Mouse (Mus musculus) frontal cortex, adult (tissue): ENCODE data around the gene Mst1r.

ENCODE experiments used
- ATAC-seq: cut with Nextera tagmentation; 2 replicates; pipeline ENCODE4 v1.9.2; 2017; ENCODE audit warnings: mild to moderate bottlenecking, moderate library complexity, mixed read lengths; ENCODE audit not compliant: low TSS enrichment

The Mst1r gene

GRCm38 (mm10) chr9:107914764-107915420 is 8.2 kb downstream of the Mst1r start:
- ATAC-seq = no peak

GRCm38 (mm10) chr9:107917895-107918608 is 11.4 kb downstream of the Mst1r start:
- ATAC-seq = 0 out of 2 replicates have a peak, but pooled peaks have one; percentile 45

DNA sequence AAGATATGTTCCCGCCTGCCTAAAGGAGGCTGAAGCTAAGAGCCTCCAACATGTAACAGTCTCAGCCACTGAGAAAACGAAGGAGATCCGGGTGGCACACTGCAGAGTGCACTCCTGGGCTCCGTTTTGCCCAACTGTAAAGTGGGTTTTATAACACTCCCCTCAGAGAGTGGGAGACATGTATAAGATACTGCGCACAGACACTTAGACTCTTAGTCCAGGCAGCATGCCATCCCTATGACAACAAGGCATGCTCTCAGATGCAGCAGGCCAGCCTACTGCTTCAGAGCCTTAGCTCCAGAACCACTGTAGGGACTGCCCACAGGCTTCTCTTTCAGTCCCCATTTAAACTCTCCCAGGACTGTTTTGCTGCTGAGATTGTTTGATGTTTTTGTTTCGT is 12.2 kb downstream of the Mst1r start:
- ATAC-seq = peak; percentile 64; the same call in 1 of the 2 replicates

DNA sequence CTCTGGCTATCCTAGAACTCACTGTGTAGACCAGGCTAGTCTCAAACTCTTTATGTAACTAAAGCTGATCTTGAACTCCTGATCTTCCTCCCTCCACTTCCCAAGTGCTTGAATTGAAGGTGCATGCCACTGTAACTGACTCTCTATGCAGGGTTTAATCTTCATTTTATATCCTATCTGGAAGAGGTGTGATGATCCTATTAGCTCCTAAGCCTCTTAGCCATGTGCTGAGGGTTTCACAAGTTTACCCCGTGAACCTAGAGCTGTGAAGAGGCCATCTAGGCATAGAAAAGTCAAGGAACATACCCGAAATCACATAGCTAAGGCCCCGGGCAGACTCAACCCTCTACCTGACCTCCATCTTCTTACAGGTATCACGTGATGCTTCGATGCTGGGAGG is 12.8 kb downstream of the Mst1r start:
- ATAC-seq = no peak

GRCm38 (mm10) chr9:107923021-107923420 is 16.3 kb downstream of the Mst1r start:
- ATAC-seq = no peak

DNA sequence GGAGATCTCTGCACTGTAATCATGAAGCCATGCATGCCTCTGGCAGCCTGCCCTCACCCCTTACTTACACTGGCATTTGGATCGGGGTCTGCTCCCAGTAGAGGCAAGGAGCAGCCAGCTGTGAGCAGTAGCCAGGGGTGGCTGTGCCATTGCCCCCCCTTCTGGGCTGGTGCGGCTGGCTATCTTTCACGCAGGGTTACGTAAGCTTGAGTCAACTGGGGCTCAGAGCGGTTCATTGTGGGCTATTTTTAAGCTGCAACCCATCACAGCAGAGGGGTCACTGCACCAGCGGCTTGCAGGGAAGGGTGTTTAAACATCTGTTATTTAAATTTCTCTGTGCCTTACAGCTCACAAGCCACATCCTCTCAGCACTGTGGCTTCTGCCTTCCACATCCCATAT is 17.3 kb downstream of the Mst1r start:
- ATAC-seq = 0 out of 2 replicates have a peak, but pooled peaks have one; percentile 17

- no peak for ATAC-seq
These were observed 18.6 kb downstream of the Mst1r start for GRCm38 (mm10) chr9:107925251-107925650.

GRCm38 (mm10) chr9:107926920-107927420 is 20.3 kb downstream of the Mst1r start:
- ATAC-seq = peak; percentile 52

GRCm38 (mm10) chr9:107927749-107928148 is 21.1 kb downstream of the Mst1r start:
- ATAC-seq = no peak

- no peak for ATAC-seq
These were observed 21.5 kb downstream of the Mst1r start, which contains the start of gene Actl11 for GRCm38 (mm10) chr9:107928169-107928568. Actl11 (plus strand) TSS chr9:107928469.

DNA sequence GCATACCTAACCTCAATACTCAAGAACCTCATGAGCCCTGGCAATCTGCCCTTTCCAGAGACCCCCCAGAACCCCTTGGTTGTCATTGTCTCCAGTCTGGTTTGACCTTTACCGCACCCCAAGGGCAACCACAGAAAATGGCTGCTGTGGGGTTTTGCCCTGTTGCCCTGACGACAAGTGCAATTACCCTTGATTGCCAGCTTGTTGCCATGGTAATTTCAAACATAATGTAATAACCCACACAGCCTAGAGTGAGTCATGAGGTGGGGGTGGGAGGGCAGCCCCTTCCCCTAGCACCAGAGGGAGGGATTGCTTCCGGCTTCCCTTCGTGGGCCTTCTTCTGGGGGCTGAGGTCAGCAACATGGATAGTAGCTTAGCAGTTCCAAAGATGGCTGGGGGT is 25.5 kb downstream of the Mst1r start:
- ATAC-seq = no peak

GRCm38 (mm10) chr9:107934146-107934545 is 27.5 kb downstream of the Mst1r start:
- no peak; the same call in 1 of the 2 replicates for ATAC-seq

- ATAC-seq = peak; percentile 17; the same call in 1 of the 2 replicates
These were observed 28.7 kb downstream of the Mst1r start, which contains the start of gene Camkv for GRCm38 (mm10) chr9:107935374-107935773. Camkv (plus strand) TSS chr9:107935674.

DNA sequence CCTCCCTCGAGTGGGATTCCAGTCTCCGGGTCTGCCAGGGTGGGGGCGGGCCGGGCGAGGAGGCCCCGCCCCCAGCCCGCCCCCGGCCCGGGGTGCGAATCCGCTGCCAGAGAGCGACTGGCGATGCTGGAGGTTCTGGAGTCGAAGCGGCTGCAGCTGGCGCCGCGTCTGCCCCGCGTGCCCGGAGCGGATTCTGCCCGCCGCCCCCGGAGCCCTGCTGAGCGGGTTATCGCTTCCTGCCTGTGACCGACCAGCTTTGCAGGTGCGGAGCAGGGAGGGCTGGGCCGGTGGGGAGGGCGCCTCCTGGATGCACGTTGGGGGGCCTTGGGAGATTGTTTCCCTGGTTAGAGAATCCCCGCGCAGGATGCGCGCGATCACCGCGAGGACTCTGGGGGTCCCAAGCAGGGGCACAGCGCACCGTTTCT is 29.1 kb downstream of the Mst1r start:
- ATAC-seq = peak; percentile 42

DNA sequence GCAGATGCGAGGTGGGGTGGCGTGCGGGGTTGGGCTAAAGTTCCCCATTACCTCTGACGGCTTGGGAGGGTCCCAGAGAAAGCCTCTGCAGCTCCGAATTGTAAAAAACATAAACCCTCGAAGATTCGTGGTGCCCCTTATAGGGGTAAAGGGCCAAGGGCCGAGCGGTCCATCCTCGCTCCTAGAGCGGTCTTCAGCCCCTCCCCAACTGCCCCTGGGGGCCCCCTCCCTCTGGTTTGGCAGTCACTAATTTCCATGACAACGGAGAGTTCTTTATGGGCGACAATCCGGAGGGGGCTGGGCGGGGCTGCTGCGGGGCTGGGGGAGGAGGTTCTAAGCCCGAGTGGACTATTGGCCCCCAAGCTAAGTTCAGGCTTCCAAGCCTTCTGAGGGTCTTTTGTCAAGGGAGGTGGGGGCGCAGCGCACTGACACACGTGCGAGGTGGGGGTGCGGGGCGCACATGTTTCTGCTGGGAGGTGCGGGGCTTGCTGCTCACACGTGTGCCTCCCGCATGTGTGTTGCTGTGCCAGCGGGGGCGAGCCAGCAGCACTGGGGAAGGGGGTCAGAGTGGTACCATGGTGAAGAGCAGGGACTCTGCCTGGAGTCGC is 29.6 kb downstream of the Mst1r start:
- peak; percentile 17; the same call in 1 of the 2 replicates for ATAC-seq

GRCm38 (mm10) chr9:107936831-107937230 is 30.2 kb downstream of the Mst1r start:
- ATAC-seq = no peak

DNA sequence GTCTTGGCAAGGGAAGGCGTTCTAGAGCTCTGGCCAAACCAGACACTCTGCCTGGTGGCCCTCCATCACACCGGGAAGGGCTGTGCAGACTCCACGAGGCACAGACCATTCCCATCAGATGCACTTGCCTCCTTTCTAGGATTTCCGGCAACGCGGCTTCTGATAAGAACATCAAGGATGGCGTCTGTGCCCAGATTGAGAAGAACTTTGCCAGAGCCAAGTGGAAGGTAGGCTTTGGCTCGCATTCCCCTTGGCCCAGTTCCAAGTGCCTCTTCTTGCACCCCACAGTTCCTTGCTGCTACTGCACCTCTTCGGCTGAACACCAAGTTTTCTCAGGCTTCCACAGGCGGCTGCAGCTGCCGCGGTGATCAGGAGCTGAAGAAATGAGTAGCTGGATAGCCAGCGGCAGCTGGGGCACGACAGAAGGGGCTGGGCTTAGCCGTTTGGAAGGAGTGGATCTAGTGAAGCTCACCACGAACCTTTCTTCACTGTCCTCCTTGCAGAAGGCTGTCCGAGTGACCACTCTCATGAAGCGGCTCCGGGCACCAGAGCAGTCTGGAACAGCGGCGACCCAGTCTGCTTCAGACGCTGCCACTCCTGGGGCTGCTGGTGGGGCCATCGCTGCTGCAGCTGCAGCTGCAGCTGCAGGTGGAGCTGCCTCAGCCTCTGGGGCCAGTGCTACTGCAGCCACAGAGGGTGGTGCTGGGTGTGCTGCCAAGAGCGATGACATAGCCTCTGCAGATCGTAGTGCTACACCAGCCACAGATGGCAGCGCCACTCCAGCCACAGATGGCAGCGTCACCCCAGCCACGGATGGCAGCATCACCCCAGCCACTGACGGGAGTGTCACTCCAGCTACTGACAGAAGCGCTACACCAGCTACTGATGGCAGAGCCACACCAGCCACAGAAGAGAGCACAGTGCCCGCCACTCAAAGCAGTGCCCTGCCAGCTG is 40.8 kb downstream of the Mst1r start:
- no peak for ATAC-seq

DNA sequence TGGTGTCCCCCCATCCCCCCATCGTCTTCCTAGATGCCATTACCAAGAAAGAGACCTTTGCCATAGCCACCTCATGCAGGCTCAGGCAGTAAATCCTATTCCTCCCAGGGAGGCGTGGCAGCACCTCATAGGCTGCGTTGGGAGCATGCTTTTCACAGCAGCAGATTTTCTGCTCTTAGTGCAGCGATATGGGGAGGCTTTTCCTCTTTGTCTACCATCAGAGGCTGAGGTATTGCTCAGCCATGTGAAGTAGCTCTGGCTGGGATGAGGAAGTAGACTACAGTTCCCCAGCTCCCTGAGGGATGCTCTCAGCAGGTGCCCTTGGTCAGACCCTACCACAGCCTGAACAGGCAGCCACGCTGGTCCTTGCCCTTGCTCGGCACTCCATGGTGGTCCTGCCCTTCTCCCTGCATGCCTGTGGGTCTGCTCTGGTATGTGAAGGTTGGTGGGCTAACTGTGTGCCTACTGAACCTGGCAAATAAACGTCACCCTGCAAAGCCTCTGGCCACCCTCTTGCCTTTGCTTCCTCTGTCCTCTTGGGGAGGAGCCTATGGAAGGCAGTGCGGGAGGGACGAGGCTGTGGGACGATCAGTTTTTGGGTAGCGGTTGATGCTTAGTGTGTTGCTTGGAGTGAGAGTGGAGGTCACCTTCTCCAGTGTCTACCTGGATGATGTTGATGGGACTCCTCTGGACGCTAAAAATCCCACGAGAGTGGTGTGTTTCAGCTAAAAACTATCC is 42.7 kb downstream of the Mst1r start:
- no peak for ATAC-seq

GRCm38 (mm10) chr9:107949922-107950235 is 43.2 kb downstream of the Mst1r start, which contains the start of gene Traip:
Traip (plus strand) TSS chr9:107950136.
- ATAC-seq = no peak
